In the genomic region with DNA sequence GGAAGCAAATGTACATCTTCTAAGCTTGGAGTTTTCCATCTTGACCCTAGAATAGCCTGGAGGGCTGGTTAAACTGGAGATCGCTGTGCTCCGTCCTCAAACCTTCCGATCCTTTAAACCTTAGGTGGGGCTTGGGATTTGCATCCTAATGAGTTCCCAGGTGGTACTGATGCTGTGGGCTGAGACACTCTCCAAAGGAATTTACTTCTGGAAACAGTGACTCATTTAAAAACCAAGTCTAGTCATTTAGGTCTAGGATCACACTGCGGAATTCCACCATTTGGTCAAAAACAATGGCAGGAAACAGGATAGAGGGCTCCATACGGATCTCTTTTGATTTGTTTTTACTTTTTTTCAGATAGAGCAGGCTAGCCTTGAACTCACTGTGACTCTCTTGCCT, we compare ENCODE assay signal across 25 mouse cellular contexts.
"Had no signal": no experiment of that assay in that cellular context is flagged by ENCODE, and none has a peak within 500 bp of the region (broad histone marks: within the 10 kb centered on the region; RNA-seq: fewer than 3 reads in every experiment).

No protein-coding gene starts in this region.

- ATAC-seq: liver, postnatal 0 days had no signal

- H3K4me3 ChIP-seq: kidney, embryonic 15.5 days; left cerebral cortex, adult 2 months; limb, embryonic 12.5 days; limb, embryonic 15.5 days; lung, embryonic 15.5 days; neural tube, embryonic 12.5 days; neural tube, embryonic 15.5 days; stomach, embryonic 15.5 days had no signal

- H3K9me3 ChIP-seq: kidney, embryonic 15.5 days; limb, embryonic 12.5 days; limb, embryonic 15.5 days; lung, embryonic 15.5 days; neural tube, embryonic 12.5 days; neural tube, embryonic 15.5 days; stomach, embryonic 15.5 days had no signal

- H3K27ac ChIP-seq: kidney, embryonic 15.5 days; left cerebral cortex, adult 2 months; limb, embryonic 12.5 days; limb, embryonic 15.5 days; liver, embryonic 14.5 days; lung, embryonic 15.5 days; neural tube, embryonic 12.5 days; neural tube, embryonic 15.5 days had no signal

- H3K36me3 ChIP-seq: kidney, embryonic 15.5 days; limb, embryonic 15.5 days; lung, embryonic 15.5 days; neural tube, embryonic 12.5 days; neural tube, embryonic 15.5 days; stomach, embryonic 15.5 days had no signal

- H3K9ac ChIP-seq: kidney, embryonic 15.5 days; limb, embryonic 12.5 days; limb, embryonic 15.5 days; liver, embryonic 14.5 days; liver, postnatal 0 days; lung, embryonic 15.5 days; neural tube, embryonic 12.5 days; neural tube, embryonic 15.5 days; stomach, embryonic 15.5 days had no signal

- H3K4me2 ChIP-seq: kidney, embryonic 15.5 days; limb, embryonic 12.5 days; limb, embryonic 15.5 days; liver, embryonic 11.5 days; lung, embryonic 15.5 days; midbrain, embryonic 11.5 days; neural tube, embryonic 12.5 days; neural tube, embryonic 15.5 days; stomach, embryonic 15.5 days had no signal

- H3K4me1 ChIP-seq: limb, embryonic 12.5 days; neural tube, embryonic 12.5 days; neural tube, embryonic 15.5 days had no signal

- H3K27me3 ChIP-seq: kidney, embryonic 15.5 days; limb, embryonic 12.5 days; limb, embryonic 15.5 days; lung, embryonic 15.5 days; neural tube, embryonic 12.5 days; neural tube, embryonic 15.5 days; stomach, embryonic 15.5 days had no signal

- DNase-seq: kidney, postnatal 10 days; kidney, postnatal 36 days; layer of hippocampus, postnatal 36 days; left cerebral cortex, postnatal 4 days; liver, postnatal 0 days; lung, postnatal 10 days; lung, postnatal 4 days; midbrain, embryonic 14.5 days; right cerebral cortex, adult 18-20 months; right cerebral cortex, postnatal 14 days; right cerebral cortex, postnatal 4 days; thymus, adult 2 months; thymus, postnatal 14 days; thymus, postnatal 4 days had no signal
